Mouse (Mus musculus) lung, adult 2 months (tissue): ENCODE measurements at regions not wholly inside any gene's neighbourhood (a gene's known extent, or its start where the extent isn't known, plus 50 kb on each side); places are given as distances from the start of the nearest gene placed in this dataset.

Experiments used
- CTCF ChIP-seq: fragments of 200-500 bp; IDR thresholded peaks from 2 replicates; pipeline ENCODE4 v1.5.1; 2011; ENCODE audit warnings: mild to moderate bottlenecking, low read length, control low read depth; ENCODE audit not compliant: insufficient read depth
- POLR2A ChIP-seq: fragments of 200-500 bp; IDR thresholded peaks from 2 replicates; pipeline ENCODE4 v1.6.1; 2011; ENCODE audit warnings: low read depth, mild to moderate bottlenecking, control low read depth, low read length, borderline replicate concordance; ENCODE audit errors: extremely low read depth

- no peak for TF ChIP-seq CTCF
- TF ChIP-seq POLR2A, result no peak
Observed at GRCm38 (mm10) chr9:47320345-47320744, 209.6 kb upstream of the Cadm1 start.
